Mouse (Mus musculus): ENCODE measurements at regions not wholly inside any gene's neighbourhood (a gene's known extent, or its start where the extent isn't known, plus 50 kb on each side); places are given as distances from the start of the nearest gene placed in this dataset.

- no peaks in the 10 kb centered on the region for H3K36me3 ChIP-seq (ENCODE audit: control insufficient read depth, insufficient read depth, low read length)
- H3K9me3 ChIP-seq (replicated peaks; ENCODE audit: control insufficient read depth, low read length): no peaks in the 10 kb centered on the region
- H3K4me1 ChIP-seq (ENCODE audit: control insufficient read depth, insufficient read depth, low read length): no peaks in the 10 kb centered on the region
- H3K27me3 ChIP-seq (ENCODE audit: control insufficient read depth, insufficient read depth, low read length): no peaks in the 10 kb centered on the region
- ATAC-seq (ENCODE audit: insufficient read depth, low FRiP score): no peak
- no peak overlapping the region for H3K4me2 ChIP-seq (ENCODE audit: low read depth, low read length)
- no peak overlapping the region for H3K9ac ChIP-seq (ENCODE audit: low read length)
- WGBS: 89% methylated on average over 8 of the region's 8 CpGs
- no peak overlapping the region for H3K4me3 ChIP-seq (replicated peaks; ENCODE audit: low read length)
- H3K27ac ChIP-seq (ENCODE audit: low read length): no peak overlapping the region
Measured at GRCm38 (mm10) chr10:67417529-67417928, 117.7 kb upstream of the Egr2 start.

DNA sequence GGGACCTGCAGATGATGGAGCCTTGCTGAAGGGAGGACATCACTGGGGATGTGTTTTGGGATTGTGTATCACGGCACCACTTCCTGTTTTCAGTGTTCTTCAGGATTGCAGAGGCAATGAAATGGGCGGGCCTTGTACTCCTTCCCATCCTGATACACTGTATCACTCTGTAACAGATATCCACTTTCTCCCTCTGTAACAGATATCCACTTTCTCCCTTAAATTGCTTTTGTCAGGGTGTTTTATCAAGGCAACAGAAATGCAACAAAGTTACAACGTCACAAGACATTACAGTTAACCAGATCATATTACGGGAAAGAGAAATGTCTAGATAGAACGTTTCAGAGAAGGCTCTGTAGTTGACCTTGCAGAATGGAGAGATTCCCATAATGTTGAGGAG, 114.5 kb upstream of the Egr2 start:
- Histone ChIP-seq H3K4me2 (ENCODE audit: low read depth, low read length) (no peak overlapping the region), H3K9me3 (replicated peaks; ENCODE audit: control insufficient read depth, low read length) (no peaks in the 10 kb centered on the region), H3K27me3 (ENCODE audit: control insufficient read depth, insufficient read depth, low read length) (no peaks in the 10 kb centered on the region), H3K9ac (ENCODE audit: low read length) (no peak overlapping the region), H3K36me3 (ENCODE audit: control insufficient read depth, insufficient read depth, low read length) (no peaks in the 10 kb centered on the region), H3K4me1 (ENCODE audit: control insufficient read depth, insufficient read depth, low read length) (no peaks in the 10 kb centered on the region), H3K27ac (ENCODE audit: low read length) (no peak overlapping the region), H3K4me3 (replicated peaks; ENCODE audit: low read length) (no peak overlapping the region)
- 68% methylated on average over 5 of the region's 5 CpGs for WGBS
- no peak for ATAC-seq (ENCODE audit: insufficient read depth, low FRiP score)

- ATAC-seq (ENCODE audit: insufficient read depth, low FRiP score): no peak
- whole genome bisulfite sequencing: 98% methylated on average over 6 of the region's 6 CpGs
- Histone ChIP-seq H3K36me3 (ENCODE audit: control insufficient read depth, insufficient read depth, low read length) (no peaks in the 10 kb centered on the region), H3K4me2 (ENCODE audit: low read depth, low read length) (no peak overlapping the region), H3K4me1 (ENCODE audit: control insufficient read depth, insufficient read depth, low read length) (no peaks in the 10 kb centered on the region), H3K27ac (ENCODE audit: low read length) (no peak overlapping the region), H3K9ac (ENCODE audit: low read length) (no peak overlapping the region), H3K4me3 (replicated peaks; ENCODE audit: low read length) (no peak overlapping the region), H3K9me3 (replicated peaks; ENCODE audit: control insufficient read depth, low read length) (no peaks in the 10 kb centered on the region), H3K27me3 (ENCODE audit: control insufficient read depth, insufficient read depth, low read length) (no peaks in the 10 kb centered on the region)
Measured at GRCm38 (mm10) chr10:67425407-67425806, 109.9 kb upstream of the Egr2 start.

- Histone ChIP-seq H3K4me1 (ENCODE audit: control insufficient read depth, insufficient read depth, low read length) (no peaks in the 10 kb centered on the region), H3K27ac (ENCODE audit: low read length) (no peak overlapping the region), H3K36me3 (ENCODE audit: control insufficient read depth, insufficient read depth, low read length) (no peaks in the 10 kb centered on the region), H3K4me2 (ENCODE audit: low read depth, low read length) (no peak overlapping the region), H3K9ac (ENCODE audit: low read length) (no peak overlapping the region), H3K9me3 (replicated peaks; ENCODE audit: control insufficient read depth, low read length) (no peaks in the 10 kb centered on the region), H3K27me3 (ENCODE audit: control insufficient read depth, insufficient read depth, low read length) (no peaks in the 10 kb centered on the region), H3K4me3 (replicated peaks; ENCODE audit: low read length) (no peak overlapping the region)
- WGBS: 56% methylated on average over 10 of the region's 10 CpGs
- no peak for ATAC-seq (ENCODE audit: insufficient read depth, low FRiP score)
Measured at GRCm38 (mm10) chr10:67427220-67427619, 108.1 kb upstream of the Egr2 start.

GRCm38 (mm10) chr10:67430805-67431204, 104.5 kb upstream of the Egr2 start:
- H3K4me1 ChIP-seq (ENCODE audit: control insufficient read depth, insufficient read depth, low read length): no peaks in the 10 kb centered on the region
- H3K9ac ChIP-seq (ENCODE audit: low read length): no peak overlapping the region
- no peak overlapping the region for H3K27ac ChIP-seq (ENCODE audit: low read length)
- no peaks in the 10 kb centered on the region for H3K36me3 ChIP-seq (ENCODE audit: control insufficient read depth, insufficient read depth, low read length)
- H3K4me2 ChIP-seq (ENCODE audit: low read depth, low read length): no peak overlapping the region
- WGBS: 79% methylated on average over 2 of the region's 2 CpGs
- no peak for ATAC-seq (ENCODE audit: insufficient read depth, low FRiP score)
- no peaks in the 10 kb centered on the region for H3K27me3 ChIP-seq (ENCODE audit: control insufficient read depth, insufficient read depth, low read length)
- H3K9me3 ChIP-seq (replicated peaks; ENCODE audit: control insufficient read depth, low read length): no peaks in the 10 kb centered on the region
- H3K4me3 ChIP-seq (replicated peaks; ENCODE audit: low read length): no peak overlapping the region

DNA sequence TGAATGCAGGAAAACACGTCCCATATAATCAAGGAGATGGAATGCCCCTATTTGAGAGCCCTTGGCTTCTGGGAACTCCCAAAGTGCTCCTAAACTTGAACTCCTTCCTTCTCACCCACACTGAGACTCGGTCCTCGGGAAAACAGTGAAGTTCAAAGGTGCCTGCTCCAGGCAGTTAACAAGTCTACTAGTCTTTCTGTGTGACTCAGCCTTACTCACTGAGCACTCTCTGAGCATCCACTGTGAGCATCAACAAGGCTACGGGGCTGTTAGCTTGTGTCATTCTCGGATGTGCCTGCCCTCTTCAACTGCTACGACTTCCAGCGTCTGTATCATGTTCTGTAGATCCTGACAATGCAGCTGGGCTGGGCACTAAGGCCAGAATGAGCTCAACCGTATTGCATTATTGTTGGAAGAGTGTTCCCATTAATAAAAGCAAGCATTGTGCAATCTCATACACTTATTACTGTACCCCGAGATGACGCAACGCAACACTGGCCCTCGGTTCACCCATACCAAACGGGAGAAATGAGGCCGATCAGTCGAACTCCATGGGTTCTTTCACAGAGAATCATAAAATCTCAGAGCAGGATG, 96.1 kb upstream of the Egr2 start:
- H3K4me2 ChIP-seq (ENCODE audit: low read depth, low read length): no peak overlapping the region
- no peaks in the 10 kb centered on the region for H3K27me3 ChIP-seq (ENCODE audit: control insufficient read depth, insufficient read depth, low read length)
- no peaks in the 10 kb centered on the region for H3K36me3 ChIP-seq (ENCODE audit: control insufficient read depth, insufficient read depth, low read length)
- H3K9ac ChIP-seq (ENCODE audit: low read length): no peak overlapping the region
- no peak overlapping the region for H3K27ac ChIP-seq (ENCODE audit: low read length)
- 87% methylated on average over 15 of the region's 15 CpGs for WGBS
- 0 out of 2 replicates have a peak, but pooled peaks cover 3% of the 10 kb centered on the region for H3K4me1 ChIP-seq (ENCODE audit: control insufficient read depth, insufficient read depth, low read length)
- H3K4me3 ChIP-seq (replicated peaks; ENCODE audit: low read length): no peak overlapping the region
- no peaks in the 10 kb centered on the region for H3K9me3 ChIP-seq (replicated peaks; ENCODE audit: control insufficient read depth, low read length)
- ATAC-seq (ENCODE audit: insufficient read depth, low FRiP score): no peak

GRCm38 (mm10) chr10:67439844-67440243, 95.4 kb upstream of the Egr2 start:
- H3K27ac ChIP-seq (ENCODE audit: low read length): no peak overlapping the region
- H3K4me2 ChIP-seq (ENCODE audit: low read depth, low read length): no peak overlapping the region
- H3K4me3 ChIP-seq (replicated peaks; ENCODE audit: low read length): no peak overlapping the region
- H3K4me1 ChIP-seq (ENCODE audit: control insufficient read depth, insufficient read depth, low read length): 0 out of 2 replicates have a peak, but pooled peaks cover 3% of the 10 kb centered on the region
- no peaks in the 10 kb centered on the region for H3K36me3 ChIP-seq (ENCODE audit: control insufficient read depth, insufficient read depth, low read length)
- H3K9ac ChIP-seq (ENCODE audit: low read length): no peak overlapping the region
- WGBS: 77% methylated on average over 5 of the region's 5 CpGs
- no peaks in the 10 kb centered on the region for H3K9me3 ChIP-seq (replicated peaks; ENCODE audit: control insufficient read depth, low read length)
- no peak for ATAC-seq (ENCODE audit: insufficient read depth, low FRiP score)
- no peaks in the 10 kb centered on the region for H3K27me3 ChIP-seq (ENCODE audit: control insufficient read depth, insufficient read depth, low read length)

GRCm38 (mm10) chr10:67441243-67441642, 94.0 kb upstream of the Egr2 start:
- no peak overlapping the region for H3K9ac ChIP-seq (ENCODE audit: low read length)
- H3K4me1 ChIP-seq (ENCODE audit: control insufficient read depth, insufficient read depth, low read length): 0 out of 2 replicates have a peak, but pooled peaks cover 3% of the 10 kb centered on the region
- H3K27me3 ChIP-seq (ENCODE audit: control insufficient read depth, insufficient read depth, low read length): no peaks in the 10 kb centered on the region
- no peak overlapping the region for H3K27ac ChIP-seq (ENCODE audit: low read length)
- H3K4me2 ChIP-seq (ENCODE audit: low read depth, low read length): no peak overlapping the region
- H3K36me3 ChIP-seq (ENCODE audit: control insufficient read depth, insufficient read depth, low read length): no peaks in the 10 kb centered on the region
- WGBS: 44% methylated on average over 7 of the region's 7 CpGs
- ATAC-seq (ENCODE audit: insufficient read depth, low FRiP score): no peak
- no peak overlapping the region for H3K4me3 ChIP-seq (replicated peaks; ENCODE audit: low read length)
- H3K9me3 ChIP-seq (replicated peaks; ENCODE audit: control insufficient read depth, low read length): no peaks in the 10 kb centered on the region

DNA sequence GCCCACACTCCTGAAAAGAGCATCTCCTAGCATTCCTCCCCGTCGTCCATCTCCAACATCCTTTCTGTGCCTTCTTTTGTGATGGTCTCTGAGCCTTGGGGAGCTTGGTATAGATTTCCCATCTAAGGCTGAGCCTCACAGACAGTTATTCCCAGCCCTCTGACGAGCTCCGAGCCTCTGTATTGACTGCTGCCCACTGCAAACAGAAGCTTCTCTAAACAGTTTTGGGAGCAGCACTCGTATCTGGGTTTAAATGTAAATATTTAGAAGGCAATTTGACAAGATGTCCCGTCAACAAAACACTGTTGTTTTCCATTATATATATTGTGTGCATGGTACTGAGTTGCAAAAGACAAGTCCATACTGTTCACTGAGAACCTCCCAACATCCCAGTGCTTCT, 86.4 kb upstream of the Egr2 start:
- Histone ChIP-seq H3K4me2 (ENCODE audit: low read depth, low read length) (no peak overlapping the region), H3K36me3 (ENCODE audit: control insufficient read depth, insufficient read depth, low read length) (no peaks in the 10 kb centered on the region), H3K9ac (ENCODE audit: low read length) (no peak overlapping the region), H3K4me3 (replicated peaks; ENCODE audit: low read length) (no peak overlapping the region), H3K9me3 (replicated peaks; ENCODE audit: control insufficient read depth, low read length) (0 out of 2 replicates have a peak, but pooled peaks cover 4% of the 10 kb centered on the region), H3K4me1 (ENCODE audit: control insufficient read depth, insufficient read depth, low read length) (no peaks in the 10 kb centered on the region), H3K27ac (ENCODE audit: low read length) (no peak overlapping the region), H3K27me3 (ENCODE audit: control insufficient read depth, insufficient read depth, low read length) (no peaks in the 10 kb centered on the region)
- no peak for ATAC-seq (ENCODE audit: insufficient read depth, low FRiP score)
- 50% methylated on average over 6 of the region's 6 CpGs for WGBS

Data from stomach, embryonic 16.5 days (tissue).